Mouse (Mus musculus) left cerebral cortex, adult 2 months (tissue): ENCODE results near the gene Cadm4. TPM values are rescaled to one million over a fixed set of nuclear protein-coding genes. Genes with fewer than 3 reads are reported as not detected.

ENCODE experiments used
- DNase-seq, 2 experiments: peaks; one replicate each; pipeline ENCODE4 v3.0.0; 2021 to 2022; ENCODE audit warnings: low spot score in 2 of 2, mixed read lengths in 1 of 2; ENCODE audit errors: extremely low spot score in 1 of 2
- H3K27ac ChIP-seq: fragments of 200-600 bp; 2 replicates; pipeline ENCODE4 v1.8.1; 2022
- H3K4me3 ChIP-seq: fragments of 200-600 bp; 2 replicates; pipeline ENCODE4 v1.8.1; 2022
- CTCF ChIP-seq: fragments of 200-600 bp; IDR thresholded peaks from 2 replicates; pipeline ENCODE4 v1.8.1; 2022; ENCODE audit warnings: antibody characterized with exemption, mild to moderate bottlenecking, moderate library complexity
- intact Hi-C: fragments of 180-260 bp; cut with DNase I; formaldehyde crosslinking; loops from one replicate; pipeline ENCODE4 v1.15.1; 2025
- total RNA-seq, 2 experiments: library from RNA; stranded (reverse); gene quantifications; 2 replicates each; pipeline ENCODE4 v1.2.3; 2021

Gene Cadm4
- total RNA-seq, 2 experiments from 2014 or later: 213 to 219 TPM

GRCm38 (mm10) chr7:24451855-24452311, 29.9 kb upstream of the Cadm4 start, which contains the start of gene Irgc1:
Irgc1 (minus strand) TSS chr7:24452297.
- no peak for DNase-seq
- intact Hi-C loops: no loop called here
- Histone ChIP-seq H3K4me3 (no peak within 1 kb of the TSS), H3K27ac (no peak within 1 kb of the TSS)
- TF ChIP-seq CTCF: no peak

GRCm38 (mm10) chr7:24454199-24454598, 27.6 kb upstream of the Cadm4 start:
- intact Hi-C loops: no loop called here
- no peak overlapping the region for H3K4me3 ChIP-seq
- no peak for TF ChIP-seq CTCF
- no peak for DNase-seq
- no peak overlapping the region for H3K27ac ChIP-seq

- no peak for DNase-seq
- H3K4me3 ChIP-seq: no peak overlapping the region
- intact Hi-C loops: no loop called here
- no peak overlapping the region for H3K27ac ChIP-seq
- no peak for TF ChIP-seq CTCF
Observed at GRCm38 (mm10) chr7:24455726-24456125, 26.1 kb upstream of the Cadm4 start.

GRCm38 (mm10) chr7:24457726-24458370, 24.0 kb upstream of the Cadm4 start:
- intact Hi-C loops: no loop called here
- Histone ChIP-seq H3K27ac (no peak overlapping the region), H3K4me3 (no peak overlapping the region)
- TF ChIP-seq CTCF: no peak
- no peak for DNase-seq

- no peak overlapping the region for H3K4me3 ChIP-seq
- DNase-seq: no peak
- intact Hi-C loops: no loop called here
- no peak overlapping the region for H3K27ac ChIP-seq
- TF ChIP-seq CTCF: no peak
Observed at GRCm38 (mm10) chr7:24459440-24459839, 22.4 kb upstream of the Cadm4 start.

GRCm38 (mm10) chr7:24459843-24460242, 22.0 kb upstream of the Cadm4 start:
- TF ChIP-seq CTCF: no peak
- intact Hi-C loops: no loop called here

GRCm38 (mm10) chr7:24461376-24462051, 20.3 kb upstream of the Cadm4 start:
- intact Hi-C loops: no loop called here
- DNase-seq: no peak

More at GRCm38 (mm10) chr7:24459843-24460242, 22.0 kb upstream of the Cadm4 start:
- no peak overlapping the region for H3K4me3 ChIP-seq
- no peak for DNase-seq
- H3K27ac ChIP-seq: no peak overlapping the region

GRCm38 (mm10) chr7:24462388-24463319, 19.2 kb upstream of the Cadm4 start, which contains the start of gene Plaur:
Plaur (plus strand) TSS chr7:24462484.
- DNase-seq: no peak
- intact Hi-C loops: no loop called here
- TF ChIP-seq CTCF: no peak
- no peak within 1 kb of the TSS for H3K27ac ChIP-seq
- 0 out of 2 replicates have a peak within 1 kb of the TSS, but pooled peaks have one; percentile 11 for H3K4me3 ChIP-seq

More at GRCm38 (mm10) chr7:24461376-24462051, 20.3 kb upstream of the Cadm4 start:
- TF ChIP-seq CTCF: no peak
- Histone ChIP-seq H3K4me3 (no peak overlapping the region), H3K27ac (no peak overlapping the region)

GRCm38 (mm10) chr7:24466835-24467234, 15.0 kb upstream of the Cadm4 start:
- DNase-seq: no peak
- no peak overlapping the region for H3K4me3 ChIP-seq
- intact Hi-C loops: no loop called here
- H3K27ac ChIP-seq: no peak overlapping the region
- TF ChIP-seq CTCF: no peak

- no peak overlapping the region for H3K4me3 ChIP-seq
- H3K27ac ChIP-seq: no peak overlapping the region
- DNase-seq: no peak
- no peak for TF ChIP-seq CTCF
- intact Hi-C loops: no loop called here
Observed at GRCm38 (mm10) chr7:24467886-24468285, 13.9 kb upstream of the Cadm4 start.

- peak; percentile 58 for TF ChIP-seq CTCF
- intact Hi-C loops: no loop called here
- Histone ChIP-seq H3K27ac (no peak overlapping the region), H3K4me3 (no peak overlapping the region)
- DNase-seq: no peak
Observed at GRCm38 (mm10) chr7:24469126-24469525, 12.7 kb upstream of the Cadm4 start.
